Mouse (Mus musculus) monocyte, adult 5-6 weeks (primary cell): ENCODE results near the gene Mak. TPM values are rescaled to one million over a fixed set of nuclear protein-coding genes. Genes with fewer than 3 reads are reported as not detected.

ENCODE experiments used
- ATAC-seq: fragments of 153-309, 156-312 bp; replicated peaks from 2 replicates; pipeline ENCODE4 v1.8.0; 2017; ENCODE audit warnings: mild to moderate bottlenecking; ENCODE audit not compliant: low TSS enrichment, insufficient number of reproducible peaks, severe bottlenecking, poor library complexity, low FRiP score
- total RNA-seq: library from RNA; stranded (forward); fragments of 200-1000, 200-491, 200-594 nt; gene quantifications from 3 replicates; pipeline ENCODE4 v1.2.3, GENCODE M21; 2017

Mak gene
- 0.19 TPM in 1 of 3 replicates, not detected in the others for total RNA-seq

GRCm38 (mm10) chr13:41079421-41079780, at the start of gene Mak:
Gene Mak (minus strand): TSS chr13:41079706.
- no peak for ATAC-seq

- ATAC-seq: no peak
Measured at GRCm38 (mm10) chr13:41129061-41129460, 49.6 kb upstream of the Mak start.

- ATAC-seq: no peak
Measured at GRCm38 (mm10) chr13:41128326-41128725, 48.8 kb upstream of the Mak start.

- no peak for ATAC-seq
Measured at GRCm38 (mm10) chr13:41123666-41124225, 44.2 kb upstream of the Mak start.

- ATAC-seq: no peak
Measured at GRCm38 (mm10) chr13:41119152-41119945, 39.8 kb upstream of the Mak start.

- no peak for ATAC-seq
Measured at GRCm38 (mm10) chr13:41113940-41114339, 34.4 kb upstream of the Mak start, which contains the start of gene Sycp2l. Gene Sycp2l (plus strand): TSS chr13:41114307.

- no peak for ATAC-seq
Measured at GRCm38 (mm10) chr13:41110935-41111334, 31.4 kb upstream of the Mak start, which contains the start of gene Gcm2. Gene Gcm2 (minus strand): TSS chr13:41111035.

- ATAC-seq: no peak
Measured at GRCm38 (mm10) chr13:41105541-41105940, 26.0 kb upstream of the Mak start.

GRCm38 (mm10) chr13:41103841-41104525, 24.5 kb upstream of the Mak start:
- no peak for ATAC-seq

- no peak for ATAC-seq
Measured at GRCm38 (mm10) chr13:41100031-41100430, 20.5 kb upstream of the Mak start.

- no peak for ATAC-seq
Measured at GRCm38 (mm10) chr13:41098325-41098724, 18.8 kb upstream of the Mak start.

- ATAC-seq: peak; percentile 90
Measured at GRCm38 (mm10) chr13:41097324-41098058, 18.0 kb upstream of the Mak start.

- no peak for ATAC-seq
Measured at GRCm38 (mm10) chr13:41094160-41094559, 14.7 kb upstream of the Mak start.

GRCm38 (mm10) chr13:41091271-41091670, 11.8 kb upstream of the Mak start:
- ATAC-seq: no peak

- no peak for ATAC-seq
Measured at GRCm38 (mm10) chr13:41088746-41089145, 9.2 kb upstream of the Mak start.

GRCm38 (mm10) chr13:41085140-41085539, 5.6 kb upstream of the Mak start:
- no peak for ATAC-seq

- 0 out of 2 replicates have a peak, but pooled peaks have one; percentile 40 for ATAC-seq
Measured at GRCm38 (mm10) chr13:41084521-41084920, 5.0 kb upstream of the Mak start.

- no peak for ATAC-seq
Measured at GRCm38 (mm10) chr13:41080700-41081099, 1.2 kb upstream of the Mak start.

GRCm38 (mm10) chr13:41079859-41080258, 353 bp upstream of the Mak start:
- ATAC-seq: no peak
